Mouse (Mus musculus) embryonic fibroblast, embryonic 13.5 days (primary cell): Measurements from ENCODE around the gene Gm11541.

Experiments used
- CTCF ChIP-seq: IDR thresholded peaks from 2 replicates; pipeline ENCODE4 v1.5.1; 2011; ENCODE audit warnings: mild to moderate bottlenecking, control low read depth, low read length, moderate library complexity, borderline replicate concordance; ENCODE audit not compliant: insufficient read depth
- POLR2A ChIP-seq: IDR thresholded peaks from 2 replicates; pipeline ENCODE4 v1.6.1; 2011; ENCODE audit warnings: low read depth, mild to moderate bottlenecking, control low read depth, low read length, moderate library complexity

GRCm38 (mm10) chr11:94713246-94713860 is 9.1 kb upstream of the Gm11541 start:
- no peak for TF ChIP-seq CTCF
- TF ChIP-seq POLR2A = no peak
